Mouse (Mus musculus): ENCODE results near the gene Abcg8.

The Abcg8 gene

GRCm38 (mm10) chr17:84658195-84658594 is 17.9 kb upstream of the Abcg8 start:
- no peak for DNase-seq (ENCODE audit: low read depth, low spot score)

DNA sequence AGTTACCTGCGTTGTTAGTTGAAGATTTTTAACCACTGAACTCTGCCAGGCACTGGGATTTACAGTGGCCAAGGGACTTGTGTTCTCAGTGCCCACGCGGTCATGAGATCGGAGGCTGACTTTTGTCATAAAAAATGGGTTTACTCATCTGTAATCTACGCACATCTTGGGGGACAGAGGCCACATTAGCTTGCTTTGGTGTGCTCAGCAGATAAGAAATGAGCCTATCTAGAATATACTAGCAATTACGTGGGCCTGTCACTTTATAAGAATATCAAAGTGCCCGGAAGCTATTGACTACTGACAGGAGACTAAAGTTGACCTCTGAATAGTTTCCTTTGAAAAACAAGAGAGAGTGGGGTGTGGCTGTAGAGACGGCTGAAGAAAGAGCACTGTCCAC is 17.2 kb upstream of the Abcg8 start:
- DNase-seq (ENCODE audit: low read depth, low spot score): no peak

DNA sequence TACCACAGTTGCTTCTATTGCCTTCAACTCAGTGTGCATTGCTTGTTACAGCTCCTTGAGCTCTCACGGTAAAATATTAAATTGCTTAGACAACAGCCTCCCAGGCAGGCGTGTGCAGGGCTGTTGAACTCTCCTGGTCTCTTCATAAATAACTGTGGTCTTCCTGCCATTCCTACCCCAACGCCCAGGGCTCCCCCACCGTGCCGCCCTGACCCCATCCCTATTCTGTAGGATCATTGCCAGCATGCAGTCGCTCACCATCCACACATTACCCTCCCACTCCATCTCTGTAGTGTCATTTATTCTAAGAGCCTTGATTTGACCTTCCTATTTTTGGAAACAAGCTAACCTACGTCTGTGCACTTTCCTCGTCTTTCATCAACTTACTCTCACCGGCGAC is 11.0 kb upstream of the Abcg8 start:
- no peak for DNase-seq (ENCODE audit: low read depth, low spot score)

DNA sequence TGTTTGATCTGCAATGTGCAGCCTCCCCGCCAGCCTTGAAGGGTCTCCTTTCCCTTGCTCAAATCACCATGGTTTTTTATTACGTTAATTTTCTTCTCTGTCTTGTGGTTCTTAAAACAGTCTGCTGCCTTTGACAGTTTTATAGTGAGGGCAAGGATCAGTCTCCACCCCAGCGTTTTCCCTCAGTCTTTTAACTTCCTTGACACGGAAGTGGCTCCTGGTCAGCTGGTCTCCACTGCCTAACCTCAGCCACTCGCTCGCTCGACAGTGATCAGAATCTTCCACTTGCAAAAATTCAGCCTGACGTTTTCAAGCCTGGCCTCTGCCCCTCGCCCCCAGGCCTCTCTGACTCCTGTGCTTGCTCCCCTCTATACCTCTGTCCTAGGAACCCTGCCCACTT is 10.4 kb upstream of the Abcg8 start:
- no peak for DNase-seq (ENCODE audit: low read depth, low spot score)

- DNase-seq (ENCODE audit: low read depth, low spot score): no peak
Measured at GRCm38 (mm10) chr17:84667848-84668247, 8.3 kb upstream of the Abcg8 start.

- no peak for DNase-seq (ENCODE audit: low read depth, low spot score)
Measured at GRCm38 (mm10) chr17:84672376-84673369, 3.4 kb upstream of the Abcg8 start.

- DNase-seq (ENCODE audit: low read depth, low spot score): no peak
Measured at GRCm38 (mm10) chr17:84674048-84674447, 2.1 kb upstream of the Abcg8 start.

GRCm38 (mm10) chr17:84675204-84675603 is 898 bp upstream of the Abcg8 start:
- DNase-seq (ENCODE audit: low read depth, low spot score): no peak

GRCm38 (mm10) chr17:84677595-84677994 is 1.5 kb downstream of the Abcg8 start:
- DNase-seq (ENCODE audit: low read depth, low spot score): no peak

GRCm38 (mm10) chr17:84681670-84682069 is 5.6 kb downstream of the Abcg8 start:
- DNase-seq (ENCODE audit: low read depth, low spot score): no peak

GRCm38 (mm10) chr17:84682734-84683717 is 6.9 kb downstream of the Abcg8 start, which contains the start of gene Abcg5:
TSS of gene Abcg5 (minus strand) at chr17:84683011.
- DNase-seq (ENCODE audit: low read depth, low spot score): no peak

DNA sequence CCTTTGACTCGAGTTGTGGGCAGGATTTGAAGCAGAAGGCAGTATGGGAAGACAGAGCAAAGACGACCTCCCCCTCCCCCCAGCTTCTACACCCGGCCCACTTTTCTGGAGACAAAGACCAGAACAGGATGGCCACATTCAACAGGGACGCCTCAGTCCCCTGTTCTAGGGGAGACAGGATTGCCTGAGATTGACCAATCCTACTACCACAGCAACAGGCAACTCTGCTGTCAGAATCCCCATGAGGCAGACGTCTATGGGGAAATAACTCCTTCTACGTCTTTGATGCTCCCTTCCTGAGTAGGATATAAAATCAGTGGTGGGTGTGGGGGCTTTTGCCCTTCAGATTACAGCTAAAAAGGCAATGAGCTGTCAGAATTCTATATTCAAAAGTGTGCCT is 8.2 kb downstream of the Abcg8 start:
- no peak for DNase-seq (ENCODE audit: low read depth, low spot score)

- DNase-seq (ENCODE audit: low read depth, low spot score): no peak
Measured at GRCm38 (mm10) chr17:84685286-84685685, 9.2 kb downstream of the Abcg8 start.

GRCm38 (mm10) chr17:84687994-84688393 is 11.9 kb downstream of the Abcg8 start:
- DNase-seq (ENCODE audit: low read depth, low spot score): no peak

DNA sequence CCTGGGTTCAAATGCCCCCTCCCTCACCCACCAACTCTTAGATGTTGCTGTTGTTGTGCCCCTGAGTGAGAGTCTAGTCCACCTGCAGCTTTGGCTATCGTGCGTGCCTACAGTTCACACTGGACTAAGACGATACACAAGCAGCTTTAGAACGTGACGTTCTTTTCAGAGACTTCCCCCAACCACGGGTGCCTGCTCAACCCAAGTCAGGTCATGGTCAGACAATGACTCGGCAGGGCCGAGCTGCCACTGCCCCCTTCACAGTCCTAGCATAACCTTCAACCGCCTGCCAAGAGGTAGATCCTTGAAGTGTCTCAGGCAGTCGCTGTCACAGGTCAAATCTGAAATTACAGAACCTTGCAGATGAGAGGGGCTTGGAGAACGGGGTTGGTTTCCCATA is 12.7 kb downstream of the Abcg8 start:
- no peak for DNase-seq (ENCODE audit: low read depth, low spot score)

DNA sequence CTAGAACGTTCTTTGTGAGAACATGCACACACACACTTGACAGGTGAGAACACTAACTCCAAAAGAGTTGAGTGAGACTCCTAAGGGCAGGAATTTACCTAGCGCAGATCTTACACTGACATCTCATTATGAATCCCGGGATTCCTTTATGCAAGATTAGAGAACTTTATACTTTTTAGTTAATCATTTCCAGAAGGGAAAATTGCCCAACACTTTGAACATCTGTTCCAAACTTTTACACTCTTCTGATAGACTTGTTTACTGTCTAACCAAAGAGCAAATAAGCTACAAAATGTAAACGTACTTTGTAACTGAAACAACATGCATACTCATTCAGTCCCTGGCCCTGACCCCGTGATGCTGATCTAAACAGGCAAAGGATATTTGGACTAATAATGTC is 13.2 kb downstream of the Abcg8 start:
- no peak for DNase-seq (ENCODE audit: low read depth, low spot score)

GRCm38 (mm10) chr17:84690111-84690510 is 14.0 kb downstream of the Abcg8 start:
- peak; percentile 63 for DNase-seq (ENCODE audit: low read depth, low spot score)

DNA sequence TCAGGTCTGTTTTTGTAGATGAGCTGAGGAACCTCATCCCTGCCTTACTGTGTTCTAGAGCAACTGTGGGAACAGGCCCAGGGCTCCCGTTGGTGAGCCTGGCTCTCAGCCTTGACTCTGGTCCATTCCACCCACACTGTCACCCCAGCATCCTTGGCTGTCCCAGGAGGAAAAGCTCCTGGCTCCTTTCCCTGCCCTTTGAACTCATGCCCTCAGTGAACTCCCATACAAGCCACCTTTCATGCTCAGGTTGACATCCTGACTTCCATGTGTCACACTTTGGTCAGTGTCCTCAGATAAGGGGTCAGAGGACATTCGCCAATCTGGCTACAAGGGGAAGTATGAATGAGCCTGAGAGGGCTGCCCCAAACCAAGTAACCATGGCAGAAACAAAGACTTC is 17.6 kb downstream of the Abcg8 start:
- no peak for DNase-seq (ENCODE audit: low read depth, low spot score)

DNA sequence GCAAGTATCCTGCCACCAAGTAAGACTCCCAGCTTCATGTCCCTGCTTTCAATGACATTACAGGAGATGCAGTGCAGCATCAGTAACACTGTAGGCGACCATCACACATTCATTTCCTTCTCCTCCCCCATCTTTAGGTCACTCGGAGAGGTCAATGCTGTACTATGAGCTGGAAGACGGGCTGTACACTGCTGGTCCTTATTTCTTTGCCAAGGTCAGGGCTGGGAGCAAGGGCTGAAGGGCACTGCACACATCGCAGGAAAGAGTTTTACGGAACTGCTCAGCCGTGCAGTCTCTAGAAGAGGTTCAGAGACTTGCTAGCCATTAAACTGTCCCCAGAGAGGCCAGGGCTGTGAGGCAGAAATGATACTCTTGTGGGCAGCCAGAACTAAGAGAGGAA is 20.4 kb downstream of the Abcg8 start:
- DNase-seq (ENCODE audit: low read depth, low spot score): no peak

DNA sequence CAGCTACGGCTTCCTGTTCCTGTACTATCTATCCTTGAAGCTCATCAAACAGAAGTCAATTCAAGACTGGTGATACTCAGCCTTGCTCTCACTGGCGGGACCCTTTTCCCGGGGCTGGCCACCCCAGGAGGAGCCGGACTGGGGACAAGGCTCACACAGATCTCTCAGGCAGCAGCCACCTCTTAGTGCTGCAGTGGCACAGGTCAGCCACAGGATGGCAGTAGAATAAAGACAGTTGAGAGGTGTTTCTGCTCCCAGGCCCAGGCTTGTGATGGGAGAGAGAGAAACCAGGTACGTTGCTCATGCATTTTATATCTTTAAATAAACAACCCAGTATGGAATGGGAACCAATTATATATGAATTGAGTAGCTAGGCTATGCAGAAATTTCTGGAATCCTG is 22.6 kb downstream of the Abcg8 start:
- peak; percentile 12 for DNase-seq (ENCODE audit: low read depth, low spot score)

GRCm38 (mm10) chr17:84707407-84707806 is 31.3 kb downstream of the Abcg8 start:
- DNase-seq (ENCODE audit: low read depth, low spot score): no peak

DNA sequence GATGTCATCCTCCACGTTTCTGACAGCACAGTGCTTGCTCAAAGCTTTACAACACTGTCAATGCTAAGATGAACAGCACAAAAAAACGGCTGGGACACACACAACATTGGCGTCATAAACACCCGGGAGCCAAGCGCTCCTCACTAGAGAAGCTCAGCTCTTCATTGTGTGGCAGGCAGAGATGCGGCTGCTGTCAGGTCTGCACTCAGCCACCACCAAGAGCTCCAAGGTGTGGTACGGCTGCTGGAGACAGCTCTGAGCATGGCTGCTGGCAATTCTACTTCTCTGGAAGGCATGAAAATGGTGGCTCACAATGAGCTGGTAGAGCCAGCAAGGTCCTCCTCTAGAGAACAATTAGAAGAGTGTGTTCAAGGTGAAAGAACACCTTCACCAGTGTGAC is 32.7 kb downstream of the Abcg8 start:
- no peak for DNase-seq (ENCODE audit: low read depth, low spot score)

Measured in skeletal muscle tissue, adult 2 months (tissue).